ENCODE assay signal across 7 mouse cellular contexts in genomic region chr3:37420072-37420471, GRCm38 (mm10). TPM values are rescaled to one million over a fixed set of nuclear protein-coding genes. Genes with fewer than 3 reads are reported as not detected.
DNase-seq lines count a peak whose midpoint lies in the region; ATAC-seq and TF ChIP-seq lines count a peak whose summit lies in the region.

Gene Nudt6, minus strand, starts transcription at chr3:37420211.

- peak within 1 kb of the TSS; percentile 93 for H3K27ac ChIP-seq in embryonic facial prominence, embryonic 12.5 days
- peak within 1 kb of the TSS; percentile 70 for H3K27ac ChIP-seq in kidney, adult 2 months (ENCODE audit: insufficient read depth, low read depth, low read length)
- H3K27ac ChIP-seq in limb, embryonic 12.5 days: peak within 1 kb of the TSS; percentile 93
- peak within 1 kb of the TSS; percentile 90 for H3K27ac ChIP-seq in midbrain, embryonic 15.5 days
- H3K27ac ChIP-seq in spleen, adult 2 months (ENCODE audit: insufficient read depth, low read length): peak within 1 kb of the TSS; percentile 97

- peak within 1 kb of the TSS; percentile 98 for H3K4me3 ChIP-seq in embryonic facial prominence, embryonic 12.5 days
- peak within 1 kb of the TSS; percentile 78 for H3K4me3 ChIP-seq in kidney, adult 2 months (ENCODE audit: insufficient read depth, low read depth, low read length)
- H3K4me3 ChIP-seq in limb, embryonic 12.5 days (replicated peaks): peak within 1 kb of the TSS; percentile 94
- peak within 1 kb of the TSS; percentile 63 for H3K4me3 ChIP-seq in midbrain, embryonic 15.5 days
- H3K4me3 ChIP-seq in spleen, adult 2 months (ENCODE audit: extremely low read depth, insufficient read depth, insufficient read length): peak within 1 kb of the TSS; percentile 79

- WGBS in embryonic facial prominence, embryonic 12.5 days: under 1% methylated on average over 50 of the region's 50 CpGs
- WGBS in kidney, adult 2 months: under 1% methylated on average over 50 of the region's 50 CpGs
- under 1% methylated on average over 50 of the region's 50 CpGs for WGBS in limb, embryonic 12.5 days
- WGBS in midbrain, embryonic 15.5 days: 0% methylated on average over 49 of the region's 50 CpGs
- WGBS in spleen, adult 2 months: under 1% methylated on average over 50 of the region's 50 CpGs

- H3K4me1 ChIP-seq in embryonic facial prominence, embryonic 12.5 days: peaks cover 16% of the 10 kb centered on the region
- peaks cover 3% of the 10 kb centered on the region; the same call in 1 of the 2 replicates for H3K4me1 ChIP-seq in kidney, adult 2 months (ENCODE audit: control insufficient read depth, insufficient read depth, low read length)
- peaks cover 16% of the 10 kb centered on the region for H3K4me1 ChIP-seq in limb, embryonic 12.5 days (replicated peaks)
- peaks cover 21% of the 10 kb centered on the region for H3K4me1 ChIP-seq in midbrain, embryonic 15.5 days
- no peaks in the 10 kb centered on the region; the same call in 1 of the 2 replicates for H3K4me1 ChIP-seq in spleen, adult 2 months (ENCODE audit: control insufficient read depth, insufficient read depth, insufficient read length)

- DNase-seq in adrenal gland, postnatal 25 days: peak; percentile 93
- peak; percentile 91 to 94 for DNase-seq in heart, adult 18-20 months
- peak; percentile 93 for DNase-seq in kidney, adult 2 months
- DNase-seq in spleen, adult 2 months (ENCODE audit: low read depth in 1 of 2, low spot score in 2 of 2): peak; percentile 88

- TF ChIP-seq CTCF in kidney, adult 2 months (conservative IDR thresholded peaks at IDR 0.05; ENCODE audit: insufficient read depth, insufficient read length, low read depth, low read length): no peak
- no peak for TF ChIP-seq CTCF in spleen, adult 2 months (IDR thresholded peaks at IDR 0.05; ENCODE audit: extremely low read depth, insufficient read depth, insufficient read length, insufficient replicate concordance)

- no peaks in the 10 kb centered on the region for H3K9me3 ChIP-seq in embryonic facial prominence, embryonic 12.5 days
- H3K9me3 ChIP-seq in limb, embryonic 12.5 days: no peaks in the 10 kb centered on the region
- H3K9me3 ChIP-seq in midbrain, embryonic 15.5 days: no peaks in the 10 kb centered on the region

- no peak for TF ChIP-seq POLR2A in kidney, adult 2 months (IDR thresholded peaks at IDR 0.05; ENCODE audit: low read depth, low read length)
- TF ChIP-seq POLR2A in spleen, adult 2 months (IDR thresholded peaks at IDR 0.05; ENCODE audit: low read depth, low read length): peak; percentile 31; the same call in 1 of the 2 replicates

- ATAC-seq in embryonic facial prominence, embryonic 12.5 days (ENCODE audit: insufficient number of reproducible peaks, insufficient read depth, low FRiP score, low TSS enrichment): peak; percentile 86
- peak; percentile 82 for ATAC-seq in limb, embryonic 12.5 days (ENCODE audit: insufficient number of reproducible peaks, insufficient read depth, low FRiP score, low TSS enrichment, low read depth)
- ATAC-seq in midbrain, embryonic 15.5 days (replicated peaks): peak; percentile 91

- H3K9ac ChIP-seq in embryonic facial prominence, embryonic 12.5 days: peak within 1 kb of the TSS; percentile 83
- peak within 1 kb of the TSS; percentile 76 for H3K9ac ChIP-seq in limb, embryonic 12.5 days (replicated peaks)
- H3K9ac ChIP-seq in midbrain, embryonic 15.5 days: peak within 1 kb of the TSS; percentile 72

- H3K36me3 ChIP-seq in embryonic facial prominence, embryonic 12.5 days: no peaks in the 10 kb centered on the region; the same call in 1 of the 2 replicates
- H3K36me3 ChIP-seq in kidney, adult 2 months (ENCODE audit: control insufficient read depth, insufficient read depth, low read length): no peaks in the 10 kb centered on the region
- H3K36me3 ChIP-seq in limb, embryonic 12.5 days: peaks cover 3% of the 10 kb centered on the region; the same call in 1 of the 2 replicates
- no peaks in the 10 kb centered on the region; the same call in 1 of the 2 replicates for H3K36me3 ChIP-seq in midbrain, embryonic 15.5 days (replicated peaks)
- no peaks in the 10 kb centered on the region; the same call in 1 of the 2 replicates for H3K36me3 ChIP-seq in spleen, adult 2 months (ENCODE audit: control insufficient read depth, insufficient read depth, low read length)

- H3K4me2 ChIP-seq in embryonic facial prominence, embryonic 12.5 days (replicated peaks): peak within 1 kb of the TSS; percentile 85
- H3K4me2 ChIP-seq in limb, embryonic 12.5 days: peak within 1 kb of the TSS; percentile 81
- peak within 1 kb of the TSS; percentile 93 for H3K4me2 ChIP-seq in midbrain, embryonic 15.5 days

- H3K27me3 ChIP-seq in embryonic facial prominence, embryonic 12.5 days: no peaks in the 10 kb centered on the region
- H3K27me3 ChIP-seq in kidney, adult 2 months (replicated peaks; ENCODE audit: control insufficient read depth, insufficient read depth, low read length): no peaks in the 10 kb centered on the region
- H3K27me3 ChIP-seq in limb, embryonic 12.5 days: no peaks in the 10 kb centered on the region
- no peaks in the 10 kb centered on the region for H3K27me3 ChIP-seq in midbrain, embryonic 15.5 days (replicated peaks)
- H3K27me3 ChIP-seq in spleen, adult 2 months (ENCODE audit: control insufficient read depth, insufficient read depth, low read length): no peaks in the 10 kb centered on the region

RNA-seq across cellular contexts. Expression of gene Nudt6, which starts in this region (rescaled TPM):
- 22.1 and 33.3 TPM in 2 replicates for total RNA-seq in adrenal gland, postnatal 25 days (2021)
- polyA plus RNA-seq in embryonic facial prominence, embryonic 12.5 days (2016; fragmentation: Nextera tagmentation; extraction: Ambion mirVana): 4.7 and 4.9 TPM in 2 replicates
- 10 to 100 TPM; 34.0 to 37.3 TPM for total RNA-seq in heart, adult 18-20 months (2021)
- polyA plus RNA-seq in kidney, adult 2 months (2012; rRNA removed): 26.0 and 32.4 TPM in 2 replicates
- 3.8 and 4.0 TPM in 2 replicates for polyA plus RNA-seq in limb, embryonic 12.5 days (2016; fragmentation: Nextera tagmentation; extraction: Ambion mirVana)
- 8.0 and 9.7 TPM in 2 replicates for polyA plus RNA-seq in midbrain, embryonic 15.5 days (2015; fragmentation: Nextera tagmentation; extraction: Ambion mirVana)
- 11.6 and 16.4 TPM in 2 replicates for polyA plus RNA-seq in spleen, adult 2 months (2012; rRNA removed)

Comparison
In these comparisons a context has a peak if more than half of its experiments do, and no peak if none do; other contexts are left out.
1. Peak in every context shown above with its lines: DNase-seq, ATAC-seq, H3K4me3 ChIP-seq and H3K27ac ChIP-seq.